Comparison of ENCODE assay signal across 25 mouse cellular contexts in genomic region chr9:30592601-30593000, GRCm38 (mm10).
"Had no signal": no experiment of that assay in that cellular context is flagged by ENCODE, and none has a peak within 500 bp of the region (broad histone marks: within the 10 kb centered on the region; RNA-seq: fewer than 3 reads in every experiment).

No protein-coding gene starts in this region.

- H3K4me2 ChIP-seq: embryonic facial prominence, embryonic 12.5 days; embryonic facial prominence, embryonic 15.5 days; forebrain, embryonic 12.5 days; forebrain, embryonic 13.5 days; forebrain, embryonic 15.5 days had no signal

- H3K9ac ChIP-seq: embryonic facial prominence, embryonic 12.5 days; embryonic facial prominence, embryonic 15.5 days; forebrain, embryonic 12.5 days; forebrain, embryonic 13.5 days; forebrain, embryonic 15.5 days; forebrain, postnatal 0 days had no signal

- H3K27ac ChIP-seq: embryonic facial prominence, embryonic 12.5 days; embryonic facial prominence, embryonic 15.5 days; forebrain, embryonic 10.5 days; forebrain, embryonic 12.5 days; forebrain, embryonic 13.5 days; forebrain, embryonic 15.5 days; gastrocnemius, adult 2 months; heart, adult 2 months had no signal

- DNase-seq: cerebellum, adult 8-10 months; cerebellum, adult 9-10 months; cerebellum, adult 9-11 months; cerebellum, postnatal 10 days; cerebellum, postnatal 14 days; cerebellum, postnatal 25 days; cerebellum, postnatal 36 days; embryo, embryonic 11 days; forebrain, postnatal 0 days; gastrocnemius, adult 2 months; gastrocnemius, postnatal 10 days; gastrocnemius, postnatal 14 days; gastrocnemius, postnatal 25 days; gastrocnemius, postnatal 36 days; heart, adult 11 months; heart, adult 2 months had no signal

- H3K4me3 ChIP-seq: embryonic facial prominence, embryonic 12.5 days; embryonic facial prominence, embryonic 15.5 days; erythroblast, embryonic 14.5 days; forebrain, embryonic 10.5 days; forebrain, embryonic 12.5 days; forebrain, embryonic 13.5 days; forebrain, embryonic 15.5 days; gastrocnemius, adult 2 months; heart, adult 2 months had no signal

- ATAC-seq: forebrain, embryonic 13.5 days; forebrain, embryonic 14.5 days; forebrain, embryonic 15.5 days; forebrain, embryonic 16.5 days; forebrain, postnatal 0 days had no signal

- H3K4me1 ChIP-seq: embryonic facial prominence, embryonic 12.5 days; forebrain, embryonic 12.5 days; forebrain, embryonic 13.5 days; forebrain, embryonic 15.5 days had no signal

- H3K27me3 ChIP-seq: embryonic facial prominence, embryonic 12.5 days; embryonic facial prominence, embryonic 15.5 days; forebrain, embryonic 12.5 days; forebrain, embryonic 13.5 days; forebrain, embryonic 15.5 days had no signal

- H3K9me3 ChIP-seq: embryonic facial prominence, embryonic 12.5 days; embryonic facial prominence, embryonic 15.5 days; forebrain, embryonic 10.5 days; forebrain, embryonic 12.5 days; forebrain, embryonic 13.5 days; forebrain, embryonic 15.5 days had no signal

- H3K36me3 ChIP-seq: embryonic facial prominence, embryonic 12.5 days; embryonic facial prominence, embryonic 15.5 days; forebrain, embryonic 10.5 days; forebrain, embryonic 12.5 days; forebrain, embryonic 15.5 days had no signal
